Mouse (Mus musculus) heart, postnatal 14 days (tissue): ENCODE data around the gene Phip. TPM values are rescaled to one million over a fixed set of nuclear protein-coding genes. Genes with fewer than 3 reads are reported as not detected.

Source experiments
- total RNA-seq, 2 experiments: library from RNA; stranded (reverse); gene quantifications; 2 replicates each; pipeline ENCODE4 v1.2.3; 2021

Phip gene
- total RNA-seq, 2 experiments from 2014 or later: 33.4 to 34.2 TPM

Other genes with a start within 250 kb of the Phip start
- 1 to 10 TPM; 2.0 to 2.5 TPM for gene Irak1bp1, start 146.0 kb downstream of the Phip start, total RNA-seq
- gene Hmgn3, start 171.2 kb upstream of the Phip start, total RNA-seq: 10 to 100 TPM; 20.2 to 26.6 TPM